Mouse (Mus musculus) ES-Bruce4 (cell line): Measurements from ENCODE around the gene Pemt.

ENCODE experiments used
- CTCF ChIP-seq: IDR thresholded peaks from one replicate; pipeline ENCODE4 v1.8.1; 2011; ENCODE audit warnings: low read depth, low read length
- EP300 ChIP-seq: IDR thresholded peaks from 2 replicates; pipeline ENCODE4 v1.6.1; 2011; ENCODE audit warnings: low read depth, low read length; ENCODE audit not compliant: insufficient read depth
- POLR2A ChIP-seq: IDR thresholded peaks from one replicate; pipeline ENCODE4 v1.8.1; 2011; ENCODE audit warnings: low read length; ENCODE audit not compliant: insufficient read depth

- TF ChIP-seq CTCF, result no peak
- no peak for TF ChIP-seq POLR2A
- no peak for TF ChIP-seq EP300
Observed at GRCm38 (mm10) chr11:60061504-60062006, 15.3 kb upstream of the Pemt start.
